Mouse (Mus musculus): ENCODE results near the gene Mylk. TPM values are rescaled to one million over a fixed set of nuclear protein-coding genes. Genes with fewer than 3 reads are reported as not detected.

Mylk gene
- polyA plus RNA-seq, 1 experiment from 2014 or later, result 13.4 TPM

DNA sequence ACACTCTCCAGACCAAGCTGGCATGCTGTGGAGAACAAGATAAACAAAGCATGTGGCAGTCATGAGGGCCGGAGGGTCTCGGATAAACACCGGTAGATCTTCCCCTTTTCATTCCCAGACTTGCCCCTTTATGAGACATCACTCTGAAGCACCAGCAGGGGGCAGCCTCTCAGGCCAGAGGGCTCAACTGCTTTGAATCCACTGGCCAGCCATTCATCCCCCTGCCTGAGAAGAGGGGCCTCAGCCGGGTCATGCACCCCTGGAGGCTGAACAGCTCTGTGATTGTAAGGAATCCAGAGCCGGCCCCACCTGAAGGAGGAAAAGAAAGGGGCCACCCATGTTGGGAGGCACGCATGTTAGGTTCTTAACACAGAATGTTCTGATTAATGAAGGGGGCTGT is 175.2 kb downstream of the Mylk start:
- Histone ChIP-seq H3K4me1 (peaks cover 30% of the 10 kb centered on the region), H3K4me3 (no peak overlapping the region), H3K9ac (peak overlapping the region; percentile 27; the same call in 1 of the 2 replicates), H3K27me3 (no peaks in the 10 kb centered on the region), H3K36me3 (no peaks in the 10 kb centered on the region), H3K9me3 (no peaks in the 10 kb centered on the region), H3K27ac (no peak overlapping the region), H3K4me2 (no peak overlapping the region)
- WGBS, result 10% methylated on average over 6 of the region's 6 CpGs
- no peak for ATAC-seq (ENCODE audit: insufficient number of reproducible peaks, insufficient read depth, low FRiP score, low TSS enrichment, low read depth)

- H3K36me3 ChIP-seq, result no peaks in the 10 kb centered on the region
- H3K4me1 ChIP-seq, result peaks cover 37% of the 10 kb centered on the region
- no peaks in the 10 kb centered on the region for H3K27me3 ChIP-seq
- H3K4me2 ChIP-seq, result no peak overlapping the region
- 73% methylated on average over 8 of the region's 8 CpGs for WGBS
- no peak overlapping the region for H3K4me3 ChIP-seq
- H3K27ac ChIP-seq, result peak overlapping the region; percentile 58
- ATAC-seq (ENCODE audit: insufficient number of reproducible peaks, insufficient read depth, low FRiP score, low TSS enrichment, low read depth), result no peak
- no peak overlapping the region for H3K9ac ChIP-seq
- H3K9me3 ChIP-seq, result no peaks in the 10 kb centered on the region
Measured at GRCm38 (mm10) chr16:34920868-34921267, 175.9 kb downstream of the Mylk start.

- H3K27me3 ChIP-seq, result no peaks in the 10 kb centered on the region
- 58% methylated on average over 10 of the region's 10 CpGs for WGBS
- H3K4me2 ChIP-seq, result no peak overlapping the region
- no peak overlapping the region for H3K4me3 ChIP-seq
- H3K9me3 ChIP-seq, result no peaks in the 10 kb centered on the region
- peak overlapping the region; percentile 33; the same call in 1 of the 2 replicates for H3K27ac ChIP-seq
- no peak; the same call in 1 of the 2 replicates for ATAC-seq (ENCODE audit: insufficient number of reproducible peaks, insufficient read depth, low FRiP score, low TSS enrichment, low read depth)
- no peaks in the 10 kb centered on the region for H3K36me3 ChIP-seq
- H3K4me1 ChIP-seq, result peaks cover 41% of the 10 kb centered on the region
- no peak overlapping the region for H3K9ac ChIP-seq
Measured at GRCm38 (mm10) chr16:34921319-34921718, 176.3 kb downstream of the Mylk start.

DNA sequence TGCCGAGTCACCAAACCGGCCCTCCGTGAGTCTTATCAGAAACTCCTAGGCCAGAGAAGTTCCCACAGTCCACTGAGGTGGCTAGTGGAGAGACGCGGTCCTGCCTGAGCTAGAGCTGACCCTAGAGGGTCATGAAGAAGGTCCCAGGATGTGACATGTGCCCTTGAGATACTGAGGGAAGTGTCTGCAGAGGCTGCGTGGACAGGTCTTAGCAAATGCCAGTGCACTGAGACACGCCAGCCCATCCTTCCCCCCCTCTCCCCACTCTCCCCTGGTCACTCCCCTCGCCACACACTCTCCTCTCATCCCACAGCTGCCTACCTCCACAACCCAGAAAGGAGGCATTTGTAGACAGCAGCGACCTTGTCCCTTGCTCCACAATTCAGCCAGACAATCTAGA is 178.6 kb downstream of the Mylk start:
- H3K27ac ChIP-seq, result no peak overlapping the region
- ATAC-seq (ENCODE audit: insufficient number of reproducible peaks, insufficient read depth, low FRiP score, low TSS enrichment, low read depth), result no peak
- H3K4me3 ChIP-seq, result no peak overlapping the region
- H3K9ac ChIP-seq, result no peak overlapping the region
- WGBS, result 82% methylated on average over 9 of the region's 9 CpGs
- no peaks in the 10 kb centered on the region for H3K9me3 ChIP-seq
- H3K4me2 ChIP-seq, result no peak overlapping the region
- no peaks in the 10 kb centered on the region for H3K36me3 ChIP-seq
- no peaks in the 10 kb centered on the region for H3K27me3 ChIP-seq
- H3K4me1 ChIP-seq, result peaks cover 50% of the 10 kb centered on the region

- H3K36me3 ChIP-seq, result no peaks in the 10 kb centered on the region
- ATAC-seq (ENCODE audit: insufficient number of reproducible peaks, insufficient read depth, low FRiP score, low TSS enrichment, low read depth), result no peak
- no peak overlapping the region for H3K4me2 ChIP-seq
- H3K9ac ChIP-seq, result no peak overlapping the region
- H3K9me3 ChIP-seq, result no peaks in the 10 kb centered on the region
- no peak overlapping the region for H3K4me3 ChIP-seq
- WGBS, result 84% methylated on average over 5 of the region's 5 CpGs
- peaks cover 50% of the 10 kb centered on the region for H3K4me1 ChIP-seq
- no peak overlapping the region for H3K27ac ChIP-seq
- no peaks in the 10 kb centered on the region for H3K27me3 ChIP-seq
Measured at GRCm38 (mm10) chr16:34924324-34924723, 179.3 kb downstream of the Mylk start.

DNA sequence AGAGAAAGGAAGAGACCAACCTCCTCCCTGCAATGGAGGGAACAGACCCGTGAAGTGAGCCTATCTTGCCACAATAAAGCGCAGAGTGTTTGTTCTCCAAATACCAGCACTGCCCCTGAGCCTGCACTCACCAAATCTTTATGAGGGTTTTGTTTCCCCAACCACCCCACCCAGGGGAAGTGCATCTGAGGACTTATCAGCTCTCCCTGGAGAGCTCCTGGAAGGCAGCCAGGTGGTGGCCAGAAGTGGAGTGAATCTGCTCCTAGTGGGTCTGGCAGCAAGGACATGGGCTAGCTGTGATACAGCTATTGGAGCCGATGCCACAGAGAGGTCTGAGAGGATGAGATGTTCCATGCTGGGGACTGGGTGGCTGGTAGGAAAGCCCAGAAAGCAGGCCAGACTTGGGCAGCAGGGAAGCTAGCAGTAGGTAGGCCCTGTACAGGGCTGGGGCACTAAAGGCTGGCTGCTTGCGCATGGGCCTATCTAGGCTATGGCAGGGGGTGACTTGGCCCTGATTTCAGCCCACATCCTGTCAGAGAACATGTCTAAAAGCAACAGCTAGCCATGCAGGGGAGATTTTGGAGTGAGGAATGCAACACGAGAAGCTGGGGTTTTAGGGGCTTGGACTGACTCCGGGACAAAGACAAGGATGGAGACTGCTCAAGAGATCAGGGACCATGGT is 180.1 kb downstream of the Mylk start:
- H3K4me1 ChIP-seq, result peaks cover 53% of the 10 kb centered on the region
- H3K27ac ChIP-seq, result peak overlapping the region; percentile 75
- H3K36me3 ChIP-seq, result no peaks in the 10 kb centered on the region
- peak overlapping the region; percentile 40; the same call in 1 of the 2 replicates for H3K9ac ChIP-seq
- H3K4me3 ChIP-seq, result no peak overlapping the region
- no peaks in the 10 kb centered on the region for H3K9me3 ChIP-seq
- H3K4me2 ChIP-seq, result no peak overlapping the region
- WGBS, result 68% methylated on average over 6 of the region's 6 CpGs
- no peaks in the 10 kb centered on the region for H3K27me3 ChIP-seq
- no peak for ATAC-seq (ENCODE audit: insufficient number of reproducible peaks, insufficient read depth, low FRiP score, low TSS enrichment, low read depth)

DNA sequence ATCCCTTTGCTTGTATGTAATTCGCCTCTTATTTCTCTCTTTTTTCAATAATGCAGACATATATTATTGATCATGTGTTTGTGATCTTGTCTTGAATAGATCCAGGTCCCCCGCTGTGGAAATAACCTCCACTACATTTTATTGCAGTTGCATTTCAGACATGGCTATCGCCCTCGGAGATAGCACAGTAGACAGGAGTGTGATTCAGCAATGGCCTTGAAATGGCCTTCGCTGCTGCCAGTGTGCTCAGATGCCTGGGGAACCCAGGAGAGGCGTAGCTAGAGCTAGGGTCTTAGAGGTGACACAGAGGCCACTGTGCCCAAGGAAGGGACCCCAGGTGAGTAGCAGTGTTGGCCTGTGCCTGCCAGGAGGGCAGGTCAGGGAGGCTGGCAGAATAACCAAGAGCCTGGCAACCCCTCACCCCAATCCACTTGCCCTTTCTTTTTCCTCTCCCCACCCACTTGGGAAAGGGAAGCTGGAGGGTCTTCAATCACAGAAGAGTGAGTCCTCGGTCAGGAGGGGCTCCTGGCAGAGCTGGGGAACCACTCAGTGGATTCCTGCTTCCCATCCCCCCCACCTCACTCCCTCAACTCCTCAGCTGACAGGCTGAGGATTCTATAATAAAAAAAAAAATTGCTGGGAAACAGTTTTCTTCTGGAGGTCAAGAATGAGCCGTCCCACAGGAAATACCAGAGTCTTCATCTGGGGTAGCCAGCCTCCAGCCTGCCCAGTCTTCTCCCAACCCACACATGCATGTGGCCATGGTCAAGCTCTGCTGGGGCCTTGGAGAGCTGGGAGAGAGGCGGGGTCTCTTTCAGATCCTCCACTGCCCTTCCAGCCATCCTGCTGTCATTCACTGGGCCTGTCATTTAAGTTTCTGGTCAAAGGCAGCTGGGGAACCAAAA is 181.8 kb downstream of the Mylk start:
- no peaks in the 10 kb centered on the region for H3K27me3 ChIP-seq
- no peaks in the 10 kb centered on the region for H3K9me3 ChIP-seq
- no peak overlapping the region for H3K4me3 ChIP-seq
- peaks cover 48% of the 10 kb centered on the region for H3K4me1 ChIP-seq
- no peak overlapping the region for H3K9ac ChIP-seq
- no peak for ATAC-seq (ENCODE audit: insufficient number of reproducible peaks, insufficient read depth, low FRiP score, low TSS enrichment, low read depth)
- WGBS, result 73% methylated on average over 9 of the region's 9 CpGs
- no peaks in the 10 kb centered on the region for H3K36me3 ChIP-seq
- 0 out of 2 replicates have a peak overlapping the region, but pooled peaks have one; percentile 75 for H3K27ac ChIP-seq
- H3K4me2 ChIP-seq, result no peak overlapping the region

DNA sequence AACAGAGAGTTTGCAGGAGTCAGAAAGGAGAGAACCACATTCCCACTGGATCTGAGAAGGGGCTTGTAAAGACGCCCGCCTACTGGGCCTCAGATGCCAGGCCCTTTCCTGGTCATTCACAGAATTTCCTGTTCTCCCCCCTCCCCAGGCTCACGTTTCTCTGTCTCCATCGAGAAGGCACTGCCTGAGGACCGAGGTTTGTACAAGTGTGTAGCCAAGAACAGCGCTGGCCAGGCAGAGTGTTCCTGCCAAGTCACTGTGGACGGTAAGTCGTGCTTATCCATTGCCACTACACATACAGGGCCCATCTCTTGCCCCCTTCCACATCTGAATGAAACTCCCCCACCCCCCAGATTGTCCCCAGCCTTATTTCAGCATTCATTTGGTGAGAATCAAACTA is 184.7 kb downstream of the Mylk start:
- Histone ChIP-seq H3K27me3 (no peaks in the 10 kb centered on the region), H3K36me3 (no peaks in the 10 kb centered on the region), H3K4me1 (peaks cover 50% of the 10 kb centered on the region), H3K9me3 (no peaks in the 10 kb centered on the region), H3K4me2 (no peak overlapping the region), H3K27ac (peak overlapping the region; percentile 62), H3K9ac (no peak overlapping the region), H3K4me3 (no peak overlapping the region)
- no peak for ATAC-seq (ENCODE audit: insufficient number of reproducible peaks, insufficient read depth, low FRiP score, low TSS enrichment, low read depth)
- WGBS, result 55% methylated on average over 8 of the region's 8 CpGs

DNA sequence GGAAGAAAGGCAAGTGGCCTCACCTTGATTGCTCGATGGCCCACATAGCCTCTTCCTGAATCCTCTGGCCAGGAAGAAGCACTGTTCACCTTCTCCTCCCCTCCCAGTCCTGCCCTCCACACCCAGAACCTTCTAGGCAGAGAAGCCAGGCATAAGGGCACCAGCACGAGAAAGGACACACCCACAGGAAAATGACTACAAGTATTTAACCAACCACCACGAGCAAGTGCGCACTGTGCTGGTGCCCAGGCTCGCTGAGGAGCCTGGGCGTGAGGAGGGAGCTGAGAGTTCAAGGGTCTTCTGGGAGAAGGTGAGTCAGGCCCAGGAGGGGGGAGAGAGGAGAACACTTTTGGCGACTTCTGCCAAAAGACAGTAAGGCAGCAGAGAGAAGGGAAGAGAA is 185.1 kb downstream of the Mylk start:
- peaks cover 50% of the 10 kb centered on the region for H3K4me1 ChIP-seq
- ATAC-seq (ENCODE audit: insufficient number of reproducible peaks, insufficient read depth, low FRiP score, low TSS enrichment, low read depth), result no peak
- H3K27ac ChIP-seq, result peak overlapping the region; percentile 62

DNA sequence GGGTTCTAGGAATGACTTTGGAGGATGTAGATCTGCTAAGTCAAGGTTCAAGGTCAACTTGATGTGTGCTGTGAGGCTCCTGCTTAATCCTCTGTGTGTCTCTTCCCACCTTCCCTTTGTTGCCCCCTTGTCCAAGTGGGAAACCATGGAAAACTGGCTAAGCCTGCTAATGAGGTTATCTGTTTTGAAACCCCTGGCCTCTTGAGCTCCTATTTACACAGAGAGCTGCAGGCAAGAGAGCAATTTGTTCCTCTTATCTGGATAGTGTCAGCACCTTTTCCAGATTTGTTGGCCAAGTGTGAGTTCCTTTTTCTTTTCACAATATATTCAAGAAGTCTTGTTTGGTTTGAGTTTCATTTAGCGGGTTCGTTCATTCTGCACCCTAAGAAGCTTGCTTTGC is 186.3 kb downstream of the Mylk start:
- ATAC-seq (ENCODE audit: insufficient number of reproducible peaks, insufficient read depth, low FRiP score, low TSS enrichment, low read depth), result no peak
- no peaks in the 10 kb centered on the region for H3K36me3 ChIP-seq
- H3K9me3 ChIP-seq, result no peaks in the 10 kb centered on the region
- no peak overlapping the region for H3K9ac ChIP-seq
- no peaks in the 10 kb centered on the region for H3K27me3 ChIP-seq
- H3K4me2 ChIP-seq, result no peak overlapping the region
- peaks cover 51% of the 10 kb centered on the region for H3K4me1 ChIP-seq
- no peak overlapping the region for H3K27ac ChIP-seq
- 77% methylated on average over 2 of the region's 2 CpGs for WGBS
- H3K4me3 ChIP-seq, result no peak overlapping the region

More for the DNA sequence above, 185.1 kb downstream of the Mylk start:
- Histone ChIP-seq H3K4me3 (no peak overlapping the region), H3K9ac (no peak overlapping the region), H3K9me3 (no peaks in the 10 kb centered on the region), H3K27me3 (no peaks in the 10 kb centered on the region), H3K4me2 (no peak overlapping the region), H3K36me3 (no peaks in the 10 kb centered on the region)
- WGBS, result 75% methylated on average over 7 of the region's 7 CpGs

GRCm38 (mm10) chr16:34933173-34933572 is 188.2 kb downstream of the Mylk start:
- H3K9me3 ChIP-seq, result no peaks in the 10 kb centered on the region
- H3K4me1 ChIP-seq, result peaks cover 60% of the 10 kb centered on the region
- WGBS, result 85% methylated on average over 4 of the region's 4 CpGs
- no peak overlapping the region for H3K4me2 ChIP-seq
- H3K27me3 ChIP-seq, result no peaks in the 10 kb centered on the region
- no peak overlapping the region for H3K4me3 ChIP-seq
- no peak for ATAC-seq (ENCODE audit: insufficient number of reproducible peaks, insufficient read depth, low FRiP score, low TSS enrichment, low read depth)
- H3K9ac ChIP-seq, result no peak overlapping the region
- H3K36me3 ChIP-seq, result no peaks in the 10 kb centered on the region
- no peak overlapping the region for H3K27ac ChIP-seq

GRCm38 (mm10) chr16:34934486-34934885 is 189.5 kb downstream of the Mylk start:
- Histone ChIP-seq H3K36me3 (no peaks in the 10 kb centered on the region), H3K4me2 (no peak overlapping the region), H3K4me3 (no peak overlapping the region), H3K4me1 (peaks cover 58% of the 10 kb centered on the region), H3K9ac (no peak overlapping the region), H3K27ac (peak overlapping the region; percentile 88), H3K9me3 (no peaks in the 10 kb centered on the region), H3K27me3 (no peaks in the 10 kb centered on the region)
- ATAC-seq (ENCODE audit: insufficient number of reproducible peaks, insufficient read depth, low FRiP score, low TSS enrichment, low read depth), result no peak
- 50% methylated on average over 6 of the region's 6 CpGs for WGBS

Data from embryonic facial prominence, embryonic 13.5 days (tissue).